Mouse (Mus musculus) G1E (cell line): ENCODE measurements around the gene Krtdap.

ENCODE experiments used
- CTCF ChIP-seq: IDR thresholded peaks from 2 replicates; pipeline ENCODE4 v1.5.1; 2012; ENCODE audit warnings: low read depth, low read length, inconsistent platforms, mixed read lengths
- GATA1 ChIP-seq: IDR thresholded peaks from 2 replicates; pipeline ENCODE4 v1.6.1; 2012; ENCODE audit warnings: borderline replicate concordance, low read length, inconsistent platforms, mixed read lengths
- GATA2 ChIP-seq: IDR thresholded peaks from 2 replicates; pipeline ENCODE4 v1.6.1; 2012; ENCODE audit warnings: low read depth, low read length, inconsistent platforms, borderline replicate concordance
- POLR2AphosphoS5 ChIP-seq: IDR thresholded peaks from 2 replicates; pipeline ENCODE4 v1.6.1; 2012; ENCODE audit warnings: low read depth, low read length, inconsistent platforms; ENCODE audit not compliant: insufficient replicate concordance
- TAL1 ChIP-seq: conservative IDR thresholded peaks from 2 replicates; pipeline ENCODE4 v1.6.1; 2012; ENCODE audit warnings: low read depth, low read length, inconsistent platforms, mixed read lengths

GRCm38 (mm10) chr7:30744022-30744598 lies 43.6 kb upstream of the Krtdap start:
- TF ChIP-seq CTCF: no peak
- no peak for TF ChIP-seq GATA1
- no peak for TF ChIP-seq GATA2
- no peak for TF ChIP-seq TAL1
- no peak for TF ChIP-seq POLR2AphosphoS5
